Mouse (Mus musculus) hematopoietic stem cell, adult 5-6 weeks (primary cell): ENCODE measurements around the gene D930048N14Rik. TPM values are rescaled to one million over a fixed set of nuclear protein-coding genes. Genes with fewer than 3 reads are reported as not detected.
A peak's percentile ranks its signal among the peaks of the same experiment; 100 is the strongest.
"Not testable (repeated sequence)": the region's sequence is repeated elsewhere in the genome, so short reads cannot be mapped to it uniquely, and the experiment has no call there.

Experiments used
- ATAC-seq, 2 experiments: fragments of 125-278 bp in 1 of 2; replicated peaks in 1 of 2; 2 replicates each; pipeline ENCODE4 v1.8.0; 2016 to 2017; ENCODE audit warnings: inconsistent platforms in 2 of 2, mild to moderate bottlenecking in 2 of 2, moderate number of reproducible peaks in 2 of 2, low read depth in 1 of 2, moderate TSS enrichment in 1 of 2; ENCODE audit not compliant: low FRiP score in 2 of 2, poor library complexity in 2 of 2, severe bottlenecking in 2 of 2, insufficient read depth in 1 of 2, low TSS enrichment in 1 of 2
- total RNA-seq: library from RNA; stranded (forward); fragments of 172-1452, 232-1000 nt; gene quantifications from 2 replicates; pipeline ENCODE4 v1.2.3, GENCODE M21; 2017

Gene D930048N14Rik
- total RNA-seq, 1 experiment from 2014 or later = not detected

DNA sequence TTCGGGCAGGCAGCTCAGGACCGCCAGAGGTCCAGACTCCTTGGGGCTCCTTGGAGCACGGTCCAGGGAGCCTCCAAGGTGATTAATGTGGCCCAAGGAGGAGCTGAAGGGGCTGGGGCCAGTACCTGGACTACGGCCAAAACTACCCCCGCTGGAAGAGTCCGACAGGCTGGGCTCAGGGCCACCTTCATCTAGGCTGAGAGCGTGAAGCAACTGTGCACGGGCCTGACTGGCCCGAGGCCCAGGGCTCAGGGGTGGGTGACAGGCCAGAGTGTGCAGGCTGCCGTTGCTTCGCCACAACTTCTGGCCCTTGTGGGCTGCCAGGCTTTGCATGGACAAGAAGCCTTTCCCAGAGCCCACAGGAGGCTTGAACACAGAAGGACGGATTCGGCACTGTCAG lies 5.5 kb upstream of the D930048N14Rik start:
- ATAC-seq = no peak

DNA sequence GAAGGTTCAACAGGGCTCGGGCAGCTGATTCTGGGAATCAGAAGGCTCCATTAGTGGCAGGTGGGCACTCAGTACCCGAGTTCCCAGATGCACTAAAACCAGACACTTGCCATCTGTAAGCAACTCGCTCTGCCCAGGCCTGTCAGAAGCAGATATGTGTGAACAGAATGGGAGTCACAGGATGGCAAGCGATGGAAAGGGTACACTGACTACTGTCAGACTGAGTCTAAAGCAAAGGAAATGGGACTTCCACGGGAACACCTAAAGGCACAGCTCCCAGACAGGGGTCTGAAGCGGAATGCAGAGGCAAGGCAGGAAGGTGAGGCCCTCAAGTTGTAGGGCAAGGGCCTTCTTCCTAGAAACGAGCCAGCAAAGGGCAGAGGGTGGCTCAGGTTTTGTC lies 4.5 kb upstream of the D930048N14Rik start:
- ATAC-seq = no peak

DNA sequence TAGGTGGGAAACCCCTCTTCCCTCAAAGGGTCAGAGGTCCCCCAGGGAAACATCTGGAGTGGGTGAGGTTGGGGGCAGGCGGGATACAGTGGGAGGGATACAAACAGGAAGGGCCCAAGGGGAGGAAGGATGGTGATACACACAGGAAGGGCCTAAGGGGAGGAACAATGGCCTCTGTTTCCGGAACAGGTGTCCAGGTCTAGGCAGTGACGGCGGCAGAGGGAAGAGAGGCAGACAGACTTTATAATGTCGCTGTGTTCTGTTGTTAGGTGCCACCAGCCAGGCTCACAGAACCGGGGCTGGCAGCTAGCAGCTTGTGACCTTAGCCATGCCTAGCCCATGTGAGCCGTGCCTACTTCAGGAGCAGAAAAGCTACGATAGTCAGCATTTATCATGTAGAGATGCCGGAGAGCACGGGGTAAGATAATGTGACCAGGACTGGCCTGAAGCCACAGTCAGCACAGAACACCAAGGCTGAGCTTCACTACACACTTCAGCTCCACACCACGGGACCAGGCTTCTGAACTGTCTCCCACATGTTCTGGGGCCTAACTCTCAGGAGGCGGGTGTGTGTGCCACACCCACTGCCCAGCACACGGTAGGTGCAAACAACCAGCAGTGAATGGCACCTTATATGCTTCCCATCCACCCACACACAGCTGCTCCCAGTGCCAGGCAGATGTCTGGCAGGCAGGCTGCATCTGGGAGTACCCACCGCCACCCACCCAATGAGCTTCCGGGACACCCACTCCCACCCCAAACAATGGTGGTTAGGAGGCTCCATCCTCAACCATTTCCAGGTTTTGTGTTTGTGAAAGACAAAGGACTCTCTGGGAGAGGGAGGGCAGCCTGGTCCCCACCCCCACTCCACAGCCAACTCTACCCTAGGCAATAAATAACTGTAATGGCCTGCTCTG lies 3.7 kb upstream of the D930048N14Rik start:
- ATAC-seq = no peak; a peak in 1 of 4 replicates

DNA sequence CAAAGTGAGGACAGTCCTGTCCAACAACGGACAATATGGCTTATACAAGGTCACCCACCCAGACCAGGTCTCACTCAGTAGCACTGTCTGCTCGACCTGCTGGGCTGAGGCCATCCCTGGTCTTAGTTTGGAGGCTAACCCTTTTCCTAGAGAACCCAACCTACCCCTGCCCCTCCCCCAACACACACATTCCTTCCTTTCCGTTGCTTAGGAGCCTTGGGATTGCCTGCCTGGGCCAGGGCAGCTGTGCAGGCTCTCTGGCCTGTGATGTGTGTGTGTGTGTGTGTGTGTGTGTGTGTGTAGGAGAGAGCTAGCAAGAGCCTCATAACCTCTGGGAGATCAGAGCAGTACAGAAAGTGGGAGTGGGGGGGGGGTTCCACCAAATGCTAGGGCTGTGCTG lies 2.2 kb upstream of the D930048N14Rik start:
- ATAC-seq = no peak

DNA sequence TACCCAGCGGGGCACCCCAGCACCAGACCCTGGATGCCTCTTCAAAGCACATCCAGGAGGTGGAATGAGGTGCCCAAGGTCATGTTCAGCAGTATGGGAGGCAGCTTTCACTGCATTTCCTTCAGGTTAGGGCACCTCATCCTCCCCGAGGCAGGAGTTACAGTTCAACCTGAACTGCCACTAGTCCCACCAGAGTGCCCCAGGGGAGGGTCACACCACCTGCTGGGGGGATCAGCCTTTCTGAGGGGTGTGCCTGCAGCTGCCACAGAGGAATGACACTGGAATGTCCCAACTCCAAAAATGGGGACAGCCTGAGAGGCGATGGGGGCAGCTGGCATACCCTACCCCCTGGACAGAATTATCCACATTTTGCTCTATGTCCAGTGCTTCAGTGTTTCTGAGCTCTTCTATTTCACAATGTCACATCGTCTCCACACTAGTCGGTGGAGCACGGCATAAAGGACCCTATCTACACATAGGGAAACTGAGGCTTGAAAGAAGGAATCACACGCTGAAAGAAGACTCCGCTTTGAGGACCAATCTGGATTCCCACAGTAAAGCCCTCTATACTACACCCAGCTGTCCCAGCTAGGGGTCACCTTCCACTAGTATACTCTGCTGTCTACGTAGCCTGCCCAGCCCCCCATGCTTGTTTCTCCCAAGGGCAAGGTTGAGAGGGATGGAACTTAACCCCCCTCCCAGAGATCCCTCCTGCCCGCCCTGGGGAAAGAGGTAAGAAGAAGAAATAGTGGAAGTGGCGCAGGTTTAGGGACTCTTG lies 1.5 kb upstream of the D930048N14Rik start:
- no peak for ATAC-seq

DNA sequence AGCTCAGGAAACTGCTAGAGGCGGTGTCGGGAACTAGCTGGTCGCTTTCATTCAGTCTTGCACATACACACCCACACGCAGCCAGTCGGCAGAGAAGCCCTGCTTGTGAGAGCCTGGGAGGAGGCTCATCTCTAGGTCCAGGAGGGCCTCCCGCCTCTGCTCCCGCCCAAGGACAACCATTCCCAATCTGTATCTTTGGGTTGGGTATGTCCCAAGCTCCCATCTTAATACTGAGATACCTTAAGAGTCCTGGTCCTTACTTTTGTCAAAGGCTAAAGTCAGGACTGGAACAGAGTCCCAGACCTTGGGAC lies 910 bp upstream of the D930048N14Rik start:
- no peak for ATAC-seq

DNA sequence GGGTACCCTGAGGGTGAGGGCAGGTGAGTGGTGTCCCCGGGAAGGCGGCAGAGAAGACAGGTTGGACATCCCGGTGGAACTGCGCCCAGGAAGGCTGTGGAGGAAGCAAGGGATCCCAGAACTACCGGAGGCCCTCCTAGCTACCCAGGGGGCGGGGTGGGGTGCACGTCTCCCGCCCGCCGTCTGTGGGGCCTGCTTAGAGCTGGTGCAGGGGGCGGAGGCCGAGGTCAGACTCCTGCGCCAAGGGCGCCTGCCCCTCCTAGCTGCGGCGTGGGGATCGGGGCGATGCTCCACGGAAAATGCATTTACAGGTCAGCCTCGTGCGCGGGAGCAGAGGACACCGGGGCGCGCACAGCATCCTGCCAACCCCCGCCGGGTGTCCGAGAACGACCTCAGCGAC lies 493 bp upstream of the D930048N14Rik start:
- ATAC-seq = peak in 1 of 2 experiments; percentile 9; a peak in 2 of 4 replicates

DNA sequence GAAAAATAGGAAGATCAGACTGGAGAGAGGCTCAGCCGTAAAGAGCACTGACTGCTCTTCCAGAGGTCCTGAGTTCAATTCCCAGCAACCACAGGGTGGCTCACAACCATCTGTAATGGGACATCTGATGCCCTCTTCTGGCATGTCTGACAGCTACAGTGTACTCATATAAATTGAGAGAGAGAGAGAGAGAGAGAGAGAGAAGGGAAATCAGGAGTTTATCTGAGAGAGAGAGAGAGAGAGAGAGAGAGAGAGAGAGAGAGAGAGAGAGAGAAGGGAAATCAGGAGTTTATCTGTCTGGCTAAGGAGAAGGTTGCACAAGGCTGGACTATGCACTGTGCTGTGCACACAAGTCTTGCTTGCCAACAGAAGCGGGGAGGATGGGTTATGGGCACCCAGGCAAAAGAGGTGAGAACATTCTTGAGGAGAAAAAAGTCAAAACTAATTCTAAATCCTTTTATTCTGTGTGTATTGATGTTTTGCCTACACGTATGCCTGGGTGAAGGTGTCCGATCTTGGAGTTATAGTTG lies 2.2 kb downstream of the D930048N14Rik start:
- ATAC-seq = no peak

DNA sequence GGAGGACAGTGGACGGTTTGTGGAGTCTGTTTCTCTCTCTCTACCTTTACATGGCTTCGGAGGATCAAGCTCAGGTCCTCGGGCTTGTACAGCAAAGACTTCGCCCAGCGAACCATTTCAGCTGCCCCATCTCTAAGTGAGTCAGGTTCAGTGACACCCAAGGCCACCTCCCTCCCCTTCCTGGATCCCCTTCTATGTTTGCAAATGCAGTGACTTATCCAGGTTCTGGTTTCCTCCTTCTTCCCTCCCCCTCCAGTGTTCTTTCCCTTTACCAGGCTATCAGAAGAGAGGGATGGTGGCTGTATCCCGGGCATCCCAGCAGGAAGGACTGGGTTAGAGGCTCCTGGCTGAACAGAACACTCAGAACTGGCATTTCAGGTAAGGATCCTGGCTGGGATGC lies 3.0 kb downstream of the D930048N14Rik start:
- ATAC-seq = no peak

DNA sequence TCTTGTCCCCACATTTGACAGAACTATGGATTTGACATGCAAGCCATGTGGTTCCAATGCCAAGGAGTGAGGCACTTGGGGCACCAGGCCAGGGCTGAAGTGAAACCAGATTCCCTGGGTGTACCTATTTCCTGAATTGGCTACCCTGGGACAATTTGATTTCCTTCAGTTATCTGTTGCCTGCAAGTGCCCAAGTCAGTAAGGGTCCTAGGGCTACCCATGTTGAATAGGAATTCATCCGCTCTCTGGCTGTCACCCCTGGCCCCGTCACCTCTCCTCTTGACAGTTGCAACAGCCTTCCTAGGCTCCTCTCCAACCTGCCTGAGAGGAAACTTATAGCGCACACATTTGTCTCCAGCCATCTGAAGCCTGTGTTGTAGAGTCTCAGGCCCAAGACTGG lies 4.1 kb downstream of the D930048N14Rik start:
- no peak for ATAC-seq

DNA sequence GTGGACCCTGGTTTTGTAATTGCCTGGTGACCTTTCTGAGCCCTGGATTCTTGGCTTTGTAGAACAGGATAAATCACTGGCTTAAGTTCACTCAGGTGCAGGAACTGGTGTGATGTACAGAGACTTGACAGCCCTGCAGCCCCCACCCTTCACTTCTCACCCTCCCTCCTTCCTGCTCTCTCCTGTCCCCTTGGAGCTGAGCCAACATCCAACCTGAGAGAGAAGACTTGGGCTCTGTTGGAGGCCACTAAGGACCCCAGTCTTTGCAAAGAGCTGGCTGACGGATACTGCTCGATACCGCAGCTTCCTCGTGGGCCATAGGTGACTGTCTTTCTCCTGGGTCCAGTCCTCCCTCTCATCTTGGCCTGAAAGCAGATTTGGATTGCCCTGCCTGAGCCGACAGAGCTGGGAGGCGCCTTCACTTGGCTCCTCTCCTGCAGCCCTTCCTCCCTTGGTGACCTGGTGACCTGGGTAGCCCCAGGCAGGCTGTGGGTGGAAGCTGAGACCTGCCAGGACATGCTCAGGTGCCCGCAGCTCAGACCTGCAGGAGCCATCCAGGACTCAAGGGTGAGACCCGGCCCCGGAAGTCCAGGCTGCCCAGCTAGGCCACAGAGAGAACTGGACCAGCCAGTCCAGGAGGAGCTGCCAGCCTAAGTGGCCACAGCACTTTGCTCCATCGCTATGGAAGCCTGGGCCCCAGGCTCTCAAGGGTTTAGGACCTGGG lies 6.2 kb downstream of the D930048N14Rik start:
- no peak for ATAC-seq

DNA sequence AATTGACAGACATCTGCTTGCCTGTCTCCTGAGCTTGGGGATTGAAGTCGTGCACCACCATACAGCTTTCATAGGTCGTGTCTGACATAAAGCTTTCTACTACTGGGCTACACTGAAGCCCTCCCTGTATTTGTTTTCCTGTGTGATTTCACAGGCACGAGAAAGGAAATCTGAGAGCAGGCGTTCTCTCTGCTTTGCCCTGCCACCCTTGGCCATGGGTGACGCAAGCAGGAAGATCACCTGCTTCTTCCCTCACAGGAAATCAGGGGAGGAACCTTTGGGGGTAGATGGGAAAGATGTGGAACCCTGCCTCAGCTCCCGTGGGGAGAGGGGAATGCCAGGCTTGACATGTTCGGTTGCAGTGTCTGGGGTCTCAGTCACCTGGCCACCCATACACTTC lies 7.5 kb downstream of the D930048N14Rik start:
- ATAC-seq = no peak

DNA sequence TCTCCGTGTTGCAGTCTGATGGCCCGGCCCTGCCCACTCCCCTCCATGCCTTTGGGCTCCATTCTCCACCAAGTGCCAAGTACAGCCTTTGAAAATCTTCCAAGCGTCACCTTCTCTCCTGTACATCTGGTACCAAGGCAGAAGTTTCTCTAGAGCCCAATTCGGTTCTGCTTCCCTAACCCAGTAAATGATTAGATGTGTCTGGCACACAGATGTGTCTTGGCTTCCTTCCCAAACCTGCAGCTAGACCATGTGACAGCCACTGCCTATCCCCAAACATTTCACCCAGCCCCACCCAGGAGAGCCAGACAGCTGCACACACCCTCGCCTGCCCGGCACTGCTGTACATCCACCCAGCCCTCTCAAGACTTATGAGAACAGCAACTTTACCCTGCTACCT lies 8.0 kb downstream of the D930048N14Rik start:
- ATAC-seq = peak; percentile 55 to 76; a peak in 3 of 4 replicates

DNA sequence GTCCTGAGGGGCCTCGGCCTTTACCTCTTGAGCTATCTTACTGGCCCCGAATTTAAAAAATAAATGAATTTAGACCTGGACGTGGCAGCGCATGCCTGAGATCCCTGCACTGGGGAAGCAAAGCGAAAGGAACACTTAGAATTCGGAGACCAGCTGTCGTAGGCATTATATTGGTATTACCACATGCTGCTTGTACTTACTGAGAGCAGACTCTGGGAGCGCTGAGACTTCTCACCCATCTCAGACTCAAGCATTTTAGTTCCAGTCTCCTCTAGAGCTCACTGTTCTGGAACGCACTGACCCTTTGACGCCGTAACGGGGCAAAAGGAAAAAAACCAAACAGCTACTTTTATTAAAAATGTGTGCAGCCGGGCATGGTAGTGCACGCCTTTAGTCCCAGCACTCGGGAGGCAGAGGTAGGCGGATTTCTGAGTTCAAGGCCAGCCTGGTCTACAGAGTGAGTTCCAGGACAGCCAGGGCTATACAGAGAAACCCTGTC lies 11.2 kb downstream of the D930048N14Rik start:
- ATAC-seq = no peak

DNA sequence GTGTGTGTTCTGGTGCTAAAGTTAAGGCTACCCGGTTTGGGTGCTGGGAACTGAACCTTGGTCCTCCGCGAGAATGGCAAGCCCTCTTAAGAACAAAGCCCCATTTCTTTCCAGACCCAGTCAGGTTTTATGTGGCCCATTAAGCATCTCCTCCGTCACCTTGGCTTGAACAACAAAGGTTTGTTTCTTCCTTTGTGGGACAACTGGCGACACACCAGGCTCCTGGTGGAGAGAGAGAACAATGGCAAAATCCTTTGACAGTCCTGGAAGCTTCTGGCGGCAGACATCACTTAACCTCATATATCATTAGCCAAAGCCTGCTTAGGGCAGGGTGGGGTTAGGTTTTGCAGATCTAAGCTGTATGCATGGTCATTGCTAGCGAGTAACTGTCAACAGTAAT lies 11.9 kb downstream of the D930048N14Rik start:
- no peak for ATAC-seq

DNA sequence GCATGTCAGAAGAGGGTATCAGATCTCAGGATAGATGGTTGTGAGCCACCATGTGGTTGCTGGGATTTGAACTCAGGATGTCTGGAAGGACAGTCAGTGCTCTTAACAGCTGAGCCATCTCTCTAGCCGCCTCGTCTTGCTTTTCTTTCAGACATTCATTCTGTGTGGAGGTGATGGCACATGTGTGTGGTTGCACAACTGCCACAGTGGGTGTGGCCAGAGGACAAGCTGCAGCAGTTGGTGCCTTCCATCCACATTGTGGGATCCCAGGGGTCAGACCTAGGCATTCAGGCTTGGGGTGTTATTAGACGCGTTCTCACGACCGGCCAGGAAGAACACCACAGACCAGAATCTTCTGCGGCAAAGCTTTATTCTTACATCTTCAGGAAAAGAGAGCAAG lies 14.0 kb downstream of the D930048N14Rik start:
- ATAC-seq = not testable (repeated sequence)

DNA sequence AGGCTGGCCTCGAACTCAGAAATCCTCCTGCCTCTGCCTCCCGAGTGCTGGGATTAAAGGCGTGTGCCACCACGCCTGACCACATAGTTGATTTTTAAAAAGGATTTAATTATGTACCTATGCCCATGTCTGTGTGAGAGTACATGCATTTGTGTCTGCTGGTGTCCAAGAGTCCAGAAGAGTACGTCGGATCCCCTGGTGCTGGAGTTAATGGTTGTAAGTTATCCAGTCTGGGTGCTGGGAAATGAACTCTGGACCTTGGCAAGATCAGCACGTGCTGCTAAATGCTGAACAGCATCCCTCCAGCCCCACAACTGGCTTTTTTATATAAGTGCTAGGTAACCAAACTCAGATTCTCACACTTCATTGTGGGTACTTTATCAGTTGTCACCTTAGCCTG lies 20.1 kb downstream of the D930048N14Rik start:
- no peak for ATAC-seq

DNA sequence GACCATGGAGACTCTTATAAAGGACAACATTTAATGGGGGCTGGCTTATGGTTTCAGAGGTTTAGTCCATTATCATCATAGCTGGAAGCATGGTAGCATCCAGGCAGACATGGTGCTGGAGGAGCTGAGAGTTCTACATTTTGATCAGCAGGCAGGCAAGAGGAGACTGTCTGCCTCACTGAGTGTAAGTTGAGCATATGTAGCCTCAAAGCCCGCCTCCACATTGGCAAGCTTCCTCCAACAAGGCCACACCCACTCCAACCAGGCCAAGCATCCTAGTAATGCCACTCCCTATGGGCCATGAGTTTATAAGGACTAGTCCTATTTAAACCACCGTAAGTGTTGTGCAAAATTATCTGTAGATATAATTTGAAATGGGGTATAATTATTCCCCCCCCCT lies 20.6 kb downstream of the D930048N14Rik start:
- no peak for ATAC-seq
